Mouse (Mus musculus): ENCODE data around the gene Plxna4. TPM values are rescaled to one million over a fixed set of nuclear protein-coding genes. Genes with fewer than 3 reads are reported as not detected.

Plxna4 gene
- polyA plus RNA-seq, 1 experiment from 2014 or later = 10.6 TPM

- H3K9ac ChIP-seq (ENCODE audit: low read length) = peak overlapping the region; percentile 39; the same call in 1 of the 2 replicates
- no peaks in the 10 kb centered on the region for H3K36me3 ChIP-seq (ENCODE audit: control insufficient read depth, insufficient read depth, low read length)
- no peak overlapping the region for H3K27ac ChIP-seq (replicated peaks in 1 of 2; ENCODE audit: control insufficient read depth in 1 of 2, insufficient read depth in 1 of 2, low read depth in 2 of 2, low read length in 2 of 2)
- ATAC-seq (ENCODE audit: insufficient number of reproducible peaks, insufficient read depth, low FRiP score, low read depth) = no peak
- H3K9me3 ChIP-seq (ENCODE audit: control insufficient read depth, low read length) = no peaks in the 10 kb centered on the region
- peaks cover 6% of the 10 kb centered on the region; the same call in 1 of the 2 replicates for H3K27me3 ChIP-seq (ENCODE audit: control insufficient read depth, insufficient read depth, low read length)
- peaks cover 13 to 34% of the 10 kb centered on the region in 2 experiments; a peak in 3 of 4 replicates for H3K4me1 ChIP-seq (ENCODE audit: control insufficient read depth in 2 of 2, insufficient read depth in 2 of 2, low read length in 2 of 2)
- H3K4me3 ChIP-seq (ENCODE audit: control insufficient read depth in 1 of 2, insufficient read depth in 1 of 2, low read depth in 1 of 2, low read length in 2 of 2) = peak overlapping the region in 1 of 2 experiments; percentile 88; a peak in 1 of 4 replicates
- 54% methylated on average over 5 of the region's 5 CpGs for WGBS
- peak overlapping the region; percentile 93 for H3K4me2 ChIP-seq (ENCODE audit: low read length)
Observed at GRCm38 (mm10) chr6:32584243-32584880, 3.6 kb downstream of the Plxna4 start.

GRCm38 (mm10) chr6:32583582-32583981 lies 4.4 kb downstream of the Plxna4 start:
- H3K27ac ChIP-seq (replicated peaks in 1 of 2; ENCODE audit: control insufficient read depth in 1 of 2, insufficient read depth in 1 of 2, low read depth in 2 of 2, low read length in 2 of 2) = no peak overlapping the region
- H3K4me1 ChIP-seq (ENCODE audit: control insufficient read depth in 2 of 2, insufficient read depth in 2 of 2, low read length in 2 of 2) = peaks cover 15 to 34% of the 10 kb centered on the region in 2 experiments; a peak in 3 of 4 replicates
- H3K36me3 ChIP-seq (ENCODE audit: control insufficient read depth, insufficient read depth, low read length) = no peaks in the 10 kb centered on the region
- no peaks in the 10 kb centered on the region; the same call in 1 of the 2 replicates for H3K27me3 ChIP-seq (ENCODE audit: control insufficient read depth, insufficient read depth, low read length)
- WGBS = 15% methylated on average over 3 of the region's 3 CpGs
- ATAC-seq (ENCODE audit: insufficient number of reproducible peaks, insufficient read depth, low FRiP score, low read depth) = no peak
- no peak overlapping the region for H3K9ac ChIP-seq (ENCODE audit: low read length)
- H3K4me3 ChIP-seq (ENCODE audit: control insufficient read depth in 1 of 2, insufficient read depth in 1 of 2, low read depth in 1 of 2, low read length in 2 of 2) = no peak overlapping the region
- no peaks in the 10 kb centered on the region for H3K9me3 ChIP-seq (ENCODE audit: control insufficient read depth, low read length)
- peak overlapping the region; percentile 93 for H3K4me2 ChIP-seq (ENCODE audit: low read length)

GRCm38 (mm10) chr6:32571485-32571884 lies 16.5 kb downstream of the Plxna4 start:
- Histone ChIP-seq H3K4me2 (ENCODE audit: low read length) (no peak overlapping the region), H3K27me3 (ENCODE audit: control insufficient read depth, insufficient read depth, low read length) (no peaks in the 10 kb centered on the region), H3K9ac (ENCODE audit: low read length) (no peak overlapping the region), H3K4me1 (ENCODE audit: control insufficient read depth in 2 of 2, insufficient read depth in 2 of 2, low read length in 2 of 2) (peaks cover 4 to 5% of the 10 kb centered on the region in 2 experiments), H3K27ac (replicated peaks in 1 of 2; ENCODE audit: control insufficient read depth in 1 of 2, insufficient read depth in 1 of 2, low read depth in 2 of 2, low read length in 2 of 2) (no peak overlapping the region), H3K4me3 (ENCODE audit: control insufficient read depth in 1 of 2, insufficient read depth in 1 of 2, low read depth in 1 of 2, low read length in 2 of 2) (no peak overlapping the region), H3K9me3 (ENCODE audit: control insufficient read depth, low read length) (no peaks in the 10 kb centered on the region), H3K36me3 (ENCODE audit: control insufficient read depth, insufficient read depth, low read length) (peaks cover 6% of the 10 kb centered on the region; the same call in 1 of the 2 replicates)
- WGBS = 88% methylated on average over 5 of the region's 5 CpGs
- no peak for ATAC-seq (ENCODE audit: insufficient number of reproducible peaks, insufficient read depth, low FRiP score, low read depth)

GRCm38 (mm10) chr6:32570445-32570844 lies 17.5 kb downstream of the Plxna4 start:
- Histone ChIP-seq H3K9me3 (ENCODE audit: control insufficient read depth, low read length) (no peaks in the 10 kb centered on the region), H3K27me3 (ENCODE audit: control insufficient read depth, insufficient read depth, low read length) (no peaks in the 10 kb centered on the region), H3K4me1 (ENCODE audit: control insufficient read depth in 2 of 2, insufficient read depth in 2 of 2, low read length in 2 of 2) (peaks cover 6% of the 10 kb centered on the region in 2 experiments), H3K4me2 (ENCODE audit: low read length) (no peak overlapping the region), H3K27ac (replicated peaks in 1 of 2; ENCODE audit: control insufficient read depth in 1 of 2, insufficient read depth in 1 of 2, low read depth in 2 of 2, low read length in 2 of 2) (no peak overlapping the region), H3K4me3 (ENCODE audit: control insufficient read depth in 1 of 2, insufficient read depth in 1 of 2, low read depth in 1 of 2, low read length in 2 of 2) (no peak overlapping the region), H3K36me3 (ENCODE audit: control insufficient read depth, insufficient read depth, low read length) (peaks cover 4% of the 10 kb centered on the region; the same call in 1 of the 2 replicates), H3K9ac (ENCODE audit: low read length) (no peak overlapping the region)
- 43% methylated on average over 3 of the region's 3 CpGs for WGBS
- ATAC-seq (ENCODE audit: insufficient number of reproducible peaks, insufficient read depth, low FRiP score, low read depth) = no peak

- Histone ChIP-seq H3K9ac (ENCODE audit: low read length) (no peak overlapping the region), H3K36me3 (ENCODE audit: control insufficient read depth, insufficient read depth, low read length) (no peaks in the 10 kb centered on the region), H3K27me3 (ENCODE audit: control insufficient read depth, insufficient read depth, low read length) (no peaks in the 10 kb centered on the region), H3K4me2 (ENCODE audit: low read length) (no peak overlapping the region), H3K4me3 (ENCODE audit: control insufficient read depth in 1 of 2, insufficient read depth in 1 of 2, low read depth in 1 of 2, low read length in 2 of 2) (no peak overlapping the region), H3K4me1 (ENCODE audit: control insufficient read depth in 2 of 2, insufficient read depth in 2 of 2, low read length in 2 of 2) (peaks cover 6% of the 10 kb centered on the region in 2 experiments), H3K9me3 (ENCODE audit: control insufficient read depth, low read length) (no peaks in the 10 kb centered on the region), H3K27ac (replicated peaks in 1 of 2; ENCODE audit: control insufficient read depth in 1 of 2, insufficient read depth in 1 of 2, low read depth in 2 of 2, low read length in 2 of 2) (no peak overlapping the region)
- no peak for ATAC-seq (ENCODE audit: insufficient number of reproducible peaks, insufficient read depth, low FRiP score, low read depth)
- 65% methylated on average over 3 of the region's 3 CpGs for WGBS
Observed at GRCm38 (mm10) chr6:32569919-32570318, 18.1 kb downstream of the Plxna4 start.

- Histone ChIP-seq H3K36me3 (ENCODE audit: control insufficient read depth, insufficient read depth, low read length) (no peaks in the 10 kb centered on the region), H3K27ac (replicated peaks in 1 of 2; ENCODE audit: control insufficient read depth in 1 of 2, insufficient read depth in 1 of 2, low read depth in 2 of 2, low read length in 2 of 2) (no peak overlapping the region), H3K27me3 (ENCODE audit: control insufficient read depth, insufficient read depth, low read length) (no peaks in the 10 kb centered on the region), H3K9me3 (ENCODE audit: control insufficient read depth, low read length) (no peaks in the 10 kb centered on the region), H3K9ac (ENCODE audit: low read length) (no peak overlapping the region), H3K4me3 (ENCODE audit: control insufficient read depth in 1 of 2, insufficient read depth in 1 of 2, low read depth in 1 of 2, low read length in 2 of 2) (no peak overlapping the region), H3K4me1 (ENCODE audit: control insufficient read depth in 2 of 2, insufficient read depth in 2 of 2, low read length in 2 of 2) (no peaks in the 10 kb centered on the region; a peak in 2 of 4 replicates), H3K4me2 (ENCODE audit: low read length) (no peak overlapping the region)
- WGBS = 97% methylated on average over 1 of the region's 1 CpGs
- no peak for ATAC-seq (ENCODE audit: insufficient number of reproducible peaks, insufficient read depth, low FRiP score, low read depth)
Observed at GRCm38 (mm10) chr6:32546915-32547314, 41.1 kb downstream of the Plxna4 start.

GRCm38 (mm10) chr6:32544021-32544420 lies 44.0 kb downstream of the Plxna4 start:
- 88% methylated on average over 3 of the region's 3 CpGs for WGBS
- Histone ChIP-seq H3K4me1 (ENCODE audit: control insufficient read depth in 2 of 2, insufficient read depth in 2 of 2, low read length in 2 of 2) (peaks cover 0 to 2% of the 10 kb centered on the region in 2 experiments; a peak in 2 of 4 replicates), H3K9ac (ENCODE audit: low read length) (no peak overlapping the region), H3K27me3 (ENCODE audit: control insufficient read depth, insufficient read depth, low read length) (no peaks in the 10 kb centered on the region), H3K4me2 (ENCODE audit: low read length) (no peak overlapping the region), H3K27ac (replicated peaks in 1 of 2; ENCODE audit: control insufficient read depth in 1 of 2, insufficient read depth in 1 of 2, low read depth in 2 of 2, low read length in 2 of 2) (no peak overlapping the region), H3K4me3 (ENCODE audit: control insufficient read depth in 1 of 2, insufficient read depth in 1 of 2, low read depth in 1 of 2, low read length in 2 of 2) (no peak overlapping the region), H3K9me3 (ENCODE audit: control insufficient read depth, low read length) (no peaks in the 10 kb centered on the region), H3K36me3 (ENCODE audit: control insufficient read depth, insufficient read depth, low read length) (no peaks in the 10 kb centered on the region)
- ATAC-seq (ENCODE audit: insufficient number of reproducible peaks, insufficient read depth, low FRiP score, low read depth) = no peak
